Mouse (Mus musculus) cerebellum, adult 2 months (tissue): ENCODE data around the gene Tdrd5.

Source experiments
- CTCF ChIP-seq: fragments of 200-500 bp; IDR thresholded peaks from 2 replicates; pipeline ENCODE4 v1.5.1; 2011; ENCODE audit warnings: low read depth, mild to moderate bottlenecking, control low read depth, low read length, moderate library complexity, borderline replicate concordance; ENCODE audit not compliant: insufficient read depth
- POLR2A ChIP-seq: fragments of 200-500 bp; IDR thresholded peaks from 2 replicates; pipeline ENCODE4 v1.6.1; 2011; ENCODE audit warnings: low read length, control low read depth, borderline replicate concordance; ENCODE audit not compliant: insufficient read depth

DNA sequence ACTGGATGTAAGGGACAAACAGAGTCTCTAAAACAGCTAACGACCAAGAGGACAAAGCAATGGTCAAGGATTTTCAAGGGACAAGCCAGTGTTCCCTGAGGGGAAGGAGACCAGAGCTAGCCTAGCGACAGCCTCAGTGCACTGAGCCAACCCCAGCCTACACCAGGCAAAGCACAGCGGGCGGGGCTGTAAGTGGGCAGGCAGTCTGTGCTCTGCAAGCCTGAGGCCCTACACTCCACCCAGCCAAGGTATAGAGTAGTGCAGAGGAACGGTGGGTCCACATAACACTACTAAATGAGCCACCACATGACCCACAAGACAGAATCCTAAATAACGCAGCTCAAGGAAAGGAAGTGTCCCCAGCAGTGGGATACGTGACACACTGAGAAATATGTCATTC, 29.8 kb downstream of the Tdrd5 start:
- TF ChIP-seq CTCF (no peak), POLR2A (no peak)
